Mouse (Mus musculus) T-cell, adult 2 months (primary cell): ENCODE measurements around the gene Fkbp8.

Experiments
- DNase-seq: peaks from one replicate; pipeline ENCODE4 v3.0.0; 2022; ENCODE audit warnings: low spot score

The Fkbp8 gene

DNA sequence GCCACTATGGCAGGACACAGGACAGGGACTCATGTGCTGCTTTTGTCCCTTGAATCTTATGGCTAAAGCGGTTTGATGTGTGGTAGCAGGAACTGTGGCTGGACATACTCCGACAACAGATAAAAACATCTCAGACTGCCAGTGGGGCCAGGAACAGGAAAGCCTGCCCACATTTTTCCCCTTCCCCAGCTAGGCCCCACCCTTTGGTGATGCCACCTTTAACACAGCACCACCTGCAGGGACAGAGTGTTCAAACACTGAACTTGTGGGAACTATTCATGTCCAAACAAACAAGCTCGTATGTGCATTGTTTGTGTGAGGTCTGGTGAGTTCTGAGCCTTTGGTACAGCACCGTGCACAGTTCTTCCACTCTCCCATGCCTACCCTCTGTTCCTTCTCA is 30.8 kb downstream of the Fkbp8 start:
- peak; percentile 65 for DNase-seq

- no peak for DNase-seq
Observed at GRCm38 (mm10) chr8:70558983-70559382, 31.5 kb downstream of the Fkbp8 start.

DNA sequence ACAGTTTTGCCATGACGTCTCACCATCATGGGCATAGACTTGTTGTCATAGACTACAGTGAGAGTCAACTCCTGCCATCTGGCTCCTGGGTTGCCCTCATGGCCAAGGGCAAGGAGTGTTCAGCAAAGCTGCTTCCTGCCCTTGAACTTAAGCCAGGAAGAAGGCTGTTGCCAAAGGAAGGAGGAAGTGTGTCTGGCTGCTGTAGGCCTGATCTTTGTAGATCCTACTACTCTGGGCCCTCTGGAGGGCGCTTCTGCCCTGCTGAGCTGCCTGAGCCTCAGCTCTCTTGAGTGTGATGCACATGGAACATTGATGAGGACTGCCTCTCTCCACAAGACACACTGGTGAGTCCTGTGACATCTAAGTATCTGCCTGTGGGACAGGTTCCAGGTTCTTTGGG is 32.6 kb downstream of the Fkbp8 start:
- DNase-seq: peak; percentile 21

DNA sequence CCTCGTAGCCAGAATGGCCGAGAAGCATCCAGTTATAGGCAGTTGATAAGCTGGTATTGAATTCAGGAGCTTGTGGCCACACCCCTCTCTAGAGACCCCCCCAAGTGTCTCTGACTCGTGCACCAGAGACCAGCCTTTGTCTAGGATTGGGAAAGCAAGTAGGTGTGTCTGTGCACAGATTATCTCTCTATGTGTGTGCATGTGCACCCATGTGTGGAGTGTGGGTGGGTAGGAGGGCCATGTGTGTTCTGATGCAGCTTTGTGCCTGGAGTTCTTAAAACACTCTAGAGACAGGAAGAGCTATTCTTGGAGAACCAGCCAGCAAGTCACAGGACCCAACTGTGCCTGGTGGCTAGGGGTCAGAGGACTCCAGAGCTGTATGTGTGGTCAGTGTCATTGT is 33.0 kb downstream of the Fkbp8 start:
- DNase-seq: no peak

GRCm38 (mm10) chr8:70561357-70561756 is 33.8 kb downstream of the Fkbp8 start:
- no peak for DNase-seq

GRCm38 (mm10) chr8:70561809-70562535 is 34.4 kb downstream of the Fkbp8 start:
- no peak for DNase-seq

- DNase-seq: no peak
Observed at GRCm38 (mm10) chr8:70562802-70563201, 35.3 kb downstream of the Fkbp8 start.

- no peak for DNase-seq
Observed at GRCm38 (mm10) chr8:70563763-70564387, 36.4 kb downstream of the Fkbp8 start.

GRCm38 (mm10) chr8:70564696-70565235 is 37.2 kb downstream of the Fkbp8 start:
- no peak for DNase-seq

DNA sequence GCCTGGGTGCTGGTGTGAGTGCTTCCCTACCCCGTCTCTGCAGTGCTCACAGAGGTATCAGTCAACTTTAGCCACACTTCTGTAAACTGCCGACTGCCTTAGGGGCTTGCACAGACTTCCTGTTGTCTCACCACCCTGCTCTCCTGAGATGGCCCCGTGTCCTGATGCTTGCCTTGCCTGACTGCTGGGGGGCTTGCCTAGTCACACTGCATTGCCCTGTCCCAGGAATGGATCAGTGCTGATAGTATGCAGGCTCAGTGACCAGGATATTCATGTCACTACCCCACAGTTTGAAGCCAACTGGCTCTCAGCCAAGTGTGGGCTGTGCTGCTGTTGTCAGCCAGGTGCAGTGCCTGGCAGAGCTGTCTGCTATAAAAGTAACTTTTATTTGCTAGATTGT is 38.0 kb downstream of the Fkbp8 start:
- DNase-seq: no peak

GRCm38 (mm10) chr8:70570360-70570759 is 42.8 kb downstream of the Fkbp8 start:
- no peak for DNase-seq

GRCm38 (mm10) chr8:70570990-70571389 is 43.5 kb downstream of the Fkbp8 start:
- no peak for DNase-seq

DNA sequence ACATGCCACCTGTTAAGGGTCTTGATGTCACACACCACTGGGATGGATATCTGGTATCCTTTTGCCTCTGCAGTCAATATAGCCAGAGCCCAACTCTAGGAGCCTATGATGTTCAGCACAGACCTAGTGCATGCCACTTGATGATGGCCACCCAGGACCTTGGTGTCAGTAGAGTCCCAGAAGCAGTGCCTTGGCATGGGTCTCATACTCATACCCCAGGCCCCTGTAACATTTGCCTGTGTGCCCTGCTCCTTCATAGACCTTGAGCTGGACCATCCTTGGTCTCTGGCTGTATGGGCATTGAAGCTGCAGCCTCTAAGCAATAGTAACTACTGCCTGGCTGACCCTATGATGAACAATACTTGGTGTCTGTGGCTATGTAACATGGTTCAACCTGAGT is 46.8 kb downstream of the Fkbp8 start:
- DNase-seq: no peak

GRCm38 (mm10) chr8:70574915-70575314 is 47.4 kb downstream of the Fkbp8 start:
- no peak for DNase-seq

DNA sequence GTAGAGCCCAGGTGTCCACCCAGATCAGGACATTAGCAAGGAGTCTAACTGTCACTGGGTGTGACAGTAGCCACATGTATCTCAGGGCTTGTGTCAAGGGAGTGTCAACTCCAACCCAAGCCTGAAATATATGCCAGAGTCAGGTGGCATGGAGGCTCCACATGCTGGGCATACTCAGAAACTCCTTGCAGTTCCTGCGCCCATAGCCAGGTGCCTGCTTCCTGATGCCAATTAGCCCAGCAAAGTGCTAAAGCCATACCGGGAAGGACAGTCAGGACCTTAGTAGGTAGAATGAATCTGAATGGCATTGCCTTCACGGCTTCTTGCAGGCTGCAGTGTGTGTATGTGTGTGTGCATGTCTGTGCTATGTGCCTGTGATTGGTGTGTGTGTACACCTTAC is 49.7 kb downstream of the Fkbp8 start:
- DNase-seq: no peak

DNA sequence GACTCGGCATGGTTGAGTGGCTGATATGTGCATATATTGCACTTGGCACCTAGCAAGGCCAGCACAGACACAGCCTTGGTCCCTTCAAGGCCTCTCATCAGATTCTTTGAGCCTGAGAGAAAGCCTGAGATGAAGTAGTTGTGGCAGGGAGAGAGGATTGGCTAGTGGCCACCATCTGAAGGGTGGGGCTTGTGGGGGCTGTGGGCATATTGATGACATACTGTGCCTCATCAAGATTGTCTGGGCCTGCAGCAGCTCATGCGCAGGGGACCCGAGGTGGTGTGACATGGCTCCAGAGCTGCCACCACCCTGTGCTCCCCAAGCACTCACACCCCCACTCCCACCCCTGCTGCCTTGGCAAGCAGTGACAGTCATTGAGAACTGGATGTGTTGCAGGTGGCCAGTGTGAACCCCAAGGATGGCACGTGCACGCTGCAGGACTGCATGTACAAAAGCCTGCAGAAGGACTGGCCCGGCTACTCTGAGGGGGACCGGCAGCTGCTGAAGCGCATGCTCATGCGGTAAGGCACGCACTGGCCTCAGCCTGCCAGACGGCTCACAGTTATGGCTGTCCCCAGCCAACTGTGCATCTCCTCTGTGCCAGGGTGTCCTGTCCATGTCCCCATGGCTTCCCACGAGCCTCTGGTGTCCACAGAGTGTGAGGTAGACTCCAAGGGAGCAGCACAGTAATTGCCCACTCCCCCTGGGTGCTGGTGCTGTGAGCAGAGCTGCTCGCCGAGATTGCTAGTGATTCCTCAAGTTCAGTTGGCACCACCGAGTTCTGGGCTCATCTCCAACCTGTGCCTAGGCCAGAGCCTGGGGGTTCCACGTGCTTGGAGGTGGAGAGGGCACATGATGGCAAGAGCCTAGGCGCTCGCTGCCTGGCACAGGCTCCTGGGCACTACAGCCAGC is 56.2 kb downstream of the Fkbp8 start:
- DNase-seq: no peak

- no peak for DNase-seq
Observed at GRCm38 (mm10) chr8:70584606-70585257, 57.2 kb downstream of the Fkbp8 start.
